Mouse (Mus musculus) intestine, embryonic 14.5 days (tissue): ENCODE measurements around the gene Kmt2d. TPM values are rescaled to one million over a fixed set of nuclear protein-coding genes. Genes with fewer than 3 reads are reported as not detected.
A peak's percentile ranks its signal among the peaks of the same experiment; 100 is the strongest.
"Not testable (repeated sequence)": the region's sequence is repeated elsewhere in the genome, so short reads cannot be mapped to it uniquely, and the experiment has no call there.

Experiments used
- ATAC-seq: fragments of 200-750 bp; cut with Nextera tagmentation; replicated peaks from 2 replicates; pipeline ENCODE4 v1.8.0; 2017; ENCODE audit warnings: low read depth, moderate number of reproducible peaks, moderate TSS enrichment, moderate library complexity; ENCODE audit not compliant: low FRiP score, low TSS enrichment
- DNase-seq: peaks from one replicate; pipeline ENCODE4 v3.0.0-alpha.2; 2018; ENCODE audit warnings: low spot score
- H3K27ac ChIP-seq: fragments of 300-500 bp; sonication (generic); 2 replicates; pipeline ENCODE4 v1.5.1; 2014; ENCODE audit warnings: low read depth, mild to moderate bottlenecking, control low read depth
- H3K27me3 ChIP-seq: fragments of 300-500 bp; sonication (generic); replicated peaks from 2 replicates; pipeline ENCODE4 v1.6.1; 2014; ENCODE audit warnings: low read length, control low read depth; ENCODE audit not compliant: control insufficient read depth, insufficient read depth
- H3K36me3 ChIP-seq: fragments of 300-500 bp; sonication (generic); 2 replicates; pipeline ENCODE4 v1.6.1; 2014; ENCODE audit warnings: low read length, control low read depth; ENCODE audit not compliant: control insufficient read depth, insufficient read depth
- H3K4me1 ChIP-seq: fragments of 300-500 bp; sonication (generic); replicated peaks from 2 replicates; pipeline ENCODE4 v1.6.1; 2014; ENCODE audit warnings: low read length, control low read depth, mixed read lengths; ENCODE audit not compliant: control insufficient read depth, insufficient read depth
- H3K4me2 ChIP-seq: fragments of 300-500 bp; sonication (generic); 2 replicates; pipeline ENCODE4 v1.6.1; 2014; ENCODE audit warnings: low read length
- H3K4me3 ChIP-seq: fragments of 300-500 bp; sonication (generic); 2 replicates; pipeline ENCODE4 v1.5.1; 2014; ENCODE audit warnings: low read depth, low read length, control low read depth, mixed read lengths
- H3K9ac ChIP-seq: fragments of 300-500 bp; sonication (generic); 2 replicates; pipeline ENCODE4 v1.6.1; 2014; ENCODE audit warnings: mild to moderate bottlenecking, low read length
- H3K9me3 ChIP-seq: fragments of 300-500 bp; sonication (generic); 2 replicates; pipeline ENCODE4 v1.6.1; 2016; ENCODE audit warnings: low read length, control low read depth; ENCODE audit not compliant: control insufficient read depth
- WGBS: fragments of 180-500 bp; shearing (Covaris S2); extraction: QIAGEN DNeasy Blood & Tissue Kit; methylation state at CpG from one replicate; pipeline ENCODE4 v1.1.7; 2014; 5-methylcytosine and 5-hydroxymethylcytosine counted together
- polyA plus RNA-seq: library from polyadenylated mRNA; unstranded; fragments of >200 nt; fragmentation: Nextera tagmentation; extraction: Ambion mirVana; gene quantifications from 2 replicates; pipeline ENCODE4 v1.2.1, GENCODE M21; 2014

Kmt2d gene
- polyA plus RNA-seq, 1 experiment from 2014 or later, result 16.2 TPM

DNA sequence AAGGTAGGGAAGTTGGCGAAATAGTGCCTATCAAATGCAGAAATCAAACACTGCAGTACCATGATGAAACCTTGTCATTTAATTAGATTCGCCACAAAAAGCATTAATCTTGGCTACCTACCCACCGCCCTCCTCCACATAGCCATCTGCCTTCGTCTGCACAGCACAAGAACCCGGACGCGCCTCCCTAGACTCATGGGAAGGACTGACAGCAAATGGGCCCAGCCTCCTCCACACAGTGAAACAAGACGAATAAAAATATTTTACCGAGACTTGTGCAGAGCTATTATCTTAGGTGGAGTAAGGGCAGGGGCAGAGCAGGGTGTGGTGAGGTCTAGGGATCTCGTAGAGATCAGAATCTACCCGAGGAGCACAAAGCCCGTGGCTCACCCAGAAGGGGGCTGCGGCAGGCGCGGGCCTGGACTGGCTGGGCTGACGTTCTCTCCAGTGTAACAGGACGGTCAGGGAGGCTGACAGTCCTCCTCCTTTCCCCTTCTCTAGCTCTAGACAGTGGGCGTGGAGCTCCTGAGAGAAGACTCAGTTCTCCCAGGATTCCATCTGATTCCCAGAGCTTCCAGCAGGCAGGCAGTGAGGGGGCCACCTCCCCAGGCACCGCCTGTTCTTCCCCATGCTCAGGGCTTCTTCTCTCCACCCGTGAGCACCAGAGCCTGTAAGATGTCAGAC lies 58.1 kb downstream of the Kmt2d start:
- 84% methylated on average over 20 of the region's 20 CpGs for WGBS
- H3K4me1 ChIP-seq, result peaks cover 6% of the 10 kb centered on the region
- H3K9me3 ChIP-seq, result no peaks in the 10 kb centered on the region
- peaks cover 37% of the 10 kb centered on the region for H3K36me3 ChIP-seq
- no peak overlapping the region for H3K4me2 ChIP-seq
- H3K27ac ChIP-seq, result no peak overlapping the region
- ATAC-seq, result no peak
- no peak for DNase-seq
- H3K27me3 ChIP-seq, result peaks cover 22% of the 10 kb centered on the region
- H3K9ac ChIP-seq, result no peak overlapping the region
- H3K4me3 ChIP-seq, result no peak overlapping the region

DNA sequence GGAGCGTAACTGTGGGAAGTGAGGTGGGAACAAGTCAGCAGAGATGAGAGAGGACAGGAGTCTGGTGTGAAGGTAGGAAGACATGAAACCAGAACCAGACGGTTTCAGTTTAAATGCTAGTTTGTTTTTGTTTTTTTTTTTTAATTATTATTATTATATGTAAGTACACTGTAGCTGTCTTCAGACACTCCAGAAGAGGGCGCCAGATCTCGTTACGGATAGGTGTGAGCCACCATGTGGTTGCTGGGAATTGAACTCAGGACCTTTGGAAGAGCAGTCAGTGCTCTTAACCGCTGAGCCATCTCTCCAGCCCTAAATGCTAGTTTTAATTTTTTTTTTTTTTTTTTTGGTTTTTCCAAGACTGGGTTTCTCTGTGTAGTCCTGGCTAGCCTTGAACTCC lies 60.8 kb downstream of the Kmt2d start:
- H3K4me2 ChIP-seq, H3K9me3 ChIP-seq, H3K4me3 ChIP-seq, ATAC-seq, H3K27ac ChIP-seq, DNase-seq, H3K9ac ChIP-seq: not testable (repeated sequence)
- Histone ChIP-seq H3K27me3 (peaks cover 48% of the 10 kb centered on the region), H3K36me3 (peaks cover 28% of the 10 kb centered on the region), H3K4me1 (peaks cover 15% of the 10 kb centered on the region)
- WGBS, result 74% methylated on average over 6 of the region's 6 CpGs

DNA sequence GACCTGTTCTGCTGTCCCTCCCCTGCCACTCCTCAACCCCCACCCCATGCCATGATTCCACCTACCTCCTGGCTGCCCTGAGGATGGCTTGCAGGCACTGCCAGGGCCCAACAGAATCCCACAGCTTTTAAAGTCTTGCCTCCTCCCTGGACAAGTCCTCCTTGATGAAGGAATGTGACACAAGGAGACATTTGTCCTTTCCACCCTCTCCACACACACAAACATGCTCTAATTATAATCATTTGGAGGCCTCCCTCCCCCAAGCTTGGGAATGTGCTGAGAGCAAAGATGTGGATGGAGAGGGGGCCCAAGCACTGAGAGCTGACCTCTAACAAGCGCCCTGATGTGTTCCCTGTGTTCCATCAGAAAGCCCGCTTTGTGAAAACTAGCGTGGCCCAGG lies 61.6 kb downstream of the Kmt2d start, which contains the start of gene Ddn:
TSS of gene Ddn (minus strand) at position 101 of the 400 bp plus-strand sequence.
- Histone ChIP-seq H3K9me3 (no peaks in the 10 kb centered on the region), H3K27ac (no peak within 1 kb of the TSS), H3K9ac (no peak within 1 kb of the TSS), H3K27me3 (peaks cover 57% of the 10 kb centered on the region), H3K4me2 (peak within 1 kb of the TSS; percentile 55), H3K36me3 (peaks cover 22% of the 10 kb centered on the region), H3K4me1 (peaks cover 15% of the 10 kb centered on the region), H3K4me3 (peak within 1 kb of the TSS; percentile 27)
- ATAC-seq (no peak), DNase-seq (no peak)
- WGBS, result 58% methylated on average over 3 of the region's 3 CpGs

DNA sequence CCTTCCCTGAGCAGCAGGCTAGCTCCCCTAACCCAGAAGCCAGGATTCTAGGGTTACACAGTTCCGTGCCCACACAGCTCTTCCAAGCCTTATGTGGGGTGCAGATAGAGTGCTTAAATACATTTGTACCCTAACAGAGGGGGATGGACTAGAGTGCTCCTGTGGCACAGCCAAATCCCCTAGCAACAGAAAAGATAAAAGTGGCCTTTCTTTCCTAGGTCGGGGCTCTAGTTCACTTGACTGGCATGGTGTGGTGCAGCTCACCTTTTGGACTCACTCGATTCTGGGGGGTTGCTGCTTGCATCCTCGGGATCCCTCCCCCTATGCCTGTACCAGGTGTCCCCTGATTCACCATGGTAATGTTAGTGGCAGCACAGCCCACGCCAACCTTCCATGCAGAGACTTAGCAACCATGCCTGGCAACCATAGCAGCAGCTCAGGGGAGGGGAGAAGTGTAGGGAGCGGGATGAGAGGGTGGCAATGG lies 62.3 kb downstream of the Kmt2d start:
- no peak overlapping the region for H3K27ac ChIP-seq
- peaks cover 64% of the 10 kb centered on the region for H3K27me3 ChIP-seq
- no peak overlapping the region; the same call in 1 of the 2 replicates for H3K4me2 ChIP-seq
- H3K4me3 ChIP-seq, result no peak overlapping the region
- no peak for DNase-seq
- peaks cover 15% of the 10 kb centered on the region for H3K4me1 ChIP-seq
- WGBS, result 12% methylated on average over 6 of the region's 6 CpGs
- H3K36me3 ChIP-seq, result peaks cover 15% of the 10 kb centered on the region
- no peak for ATAC-seq
- H3K9me3 ChIP-seq, result no peaks in the 10 kb centered on the region
- H3K9ac ChIP-seq, result no peak overlapping the region

DNA sequence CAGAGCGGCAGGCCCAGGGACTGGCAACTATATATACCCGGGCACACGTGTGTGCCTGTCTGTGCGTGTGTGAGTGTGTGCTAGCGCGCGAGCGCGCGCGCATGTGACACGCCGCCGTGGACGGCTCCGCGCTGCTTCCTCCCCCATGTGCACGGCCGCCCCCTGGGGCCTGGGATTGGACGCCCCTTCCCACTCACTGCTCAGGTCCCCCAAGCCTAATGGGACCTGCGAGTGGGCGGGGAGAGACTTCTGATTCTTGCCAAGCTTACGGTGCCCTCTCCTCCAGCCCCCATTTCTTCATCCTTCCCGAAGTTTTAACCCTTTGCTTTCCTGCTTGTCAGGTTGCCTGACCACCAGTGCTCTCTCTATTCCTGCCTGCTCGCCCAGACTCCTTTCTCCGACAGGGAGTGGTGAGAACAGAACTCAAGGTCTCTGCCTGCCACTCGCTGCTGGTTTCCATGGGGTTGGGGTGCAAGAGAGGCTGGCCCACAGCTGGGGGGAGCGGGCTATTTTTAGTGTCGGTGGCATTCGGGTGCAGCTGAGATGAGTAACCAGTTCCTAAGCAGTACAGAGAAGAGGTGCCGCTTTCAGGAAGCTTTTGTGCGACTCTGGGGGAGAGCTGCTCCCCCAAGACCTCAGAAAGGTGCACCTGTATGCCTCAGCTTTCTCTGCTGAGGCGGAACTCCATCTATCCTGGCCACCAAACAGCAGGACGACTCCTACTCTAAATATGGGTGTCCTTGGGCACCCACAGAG lies 62.9 kb downstream of the Kmt2d start:
- peaks cover 70% of the 10 kb centered on the region for H3K27me3 ChIP-seq
- H3K4me2 ChIP-seq, result peak overlapping the region; percentile 55
- no peak overlapping the region for H3K27ac ChIP-seq
- peaks cover 15% of the 10 kb centered on the region for H3K4me1 ChIP-seq
- H3K9me3 ChIP-seq, result no peaks in the 10 kb centered on the region
- DNase-seq, result no peak
- peak overlapping the region; percentile 27 for H3K4me3 ChIP-seq
- ATAC-seq, result no peak
- 1% methylated on average over 33 of the region's 34 CpGs for WGBS
- H3K36me3 ChIP-seq, result peaks cover 9% of the 10 kb centered on the region
- H3K9ac ChIP-seq, result peak overlapping the region; percentile 17; the same call in 1 of the 2 replicates

DNA sequence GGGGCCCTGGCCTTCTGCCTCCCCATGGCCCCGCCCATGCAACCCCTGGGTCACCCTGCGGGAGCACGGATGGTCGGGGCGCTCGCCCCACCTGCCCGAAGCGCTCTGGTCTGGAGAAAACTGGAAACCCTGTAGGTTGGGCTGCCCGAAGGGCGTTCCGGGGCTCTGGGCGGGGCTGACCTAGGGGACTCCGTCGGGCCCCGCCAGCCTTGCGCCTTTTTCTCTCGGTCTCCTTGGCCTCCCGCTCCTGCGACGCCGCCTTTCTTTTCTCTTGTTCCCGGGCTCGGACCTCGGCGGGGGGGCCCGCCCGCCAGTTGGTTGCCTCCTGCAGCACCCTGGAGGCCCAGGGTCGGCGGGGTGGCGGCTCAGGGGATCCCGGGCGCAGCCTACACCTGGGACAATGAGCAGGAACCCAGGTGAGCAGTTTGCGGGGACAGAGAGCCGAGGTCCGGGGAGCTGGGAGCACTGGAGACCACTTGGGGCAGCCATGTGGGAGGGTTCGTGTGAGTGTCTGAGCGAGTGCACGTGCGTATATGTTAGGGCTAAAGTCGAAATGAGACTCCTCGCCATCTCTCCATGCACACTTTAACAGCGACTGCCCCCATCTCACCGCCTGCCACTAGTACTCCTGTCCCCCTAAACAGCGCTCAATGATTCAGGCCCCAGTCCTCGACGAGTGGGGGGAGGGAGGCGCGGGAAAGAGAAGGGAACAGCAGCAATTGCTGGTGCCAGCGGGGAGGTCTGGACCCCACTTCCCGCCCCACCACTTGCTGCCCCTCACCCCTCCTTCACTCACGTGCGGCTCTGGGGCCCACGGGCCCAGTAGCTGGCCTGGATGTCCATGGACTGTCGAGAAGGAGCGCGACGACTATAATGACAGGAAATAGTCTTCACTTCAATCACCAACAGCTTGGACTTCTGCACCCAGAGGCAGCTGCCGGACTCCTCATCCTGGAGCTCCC lies 63.9 kb downstream of the Kmt2d start:
- ATAC-seq, result peak; percentile 5; the same call in 1 of the 2 replicates
- Histone ChIP-seq H3K4me3 (peak overlapping the region; percentile 27), H3K4me2 (peak overlapping the region; percentile 55), H3K9me3 (no peaks in the 10 kb centered on the region), H3K36me3 (no peaks in the 10 kb centered on the region), H3K4me1 (peaks cover 15% of the 10 kb centered on the region), H3K27ac (no peak overlapping the region), H3K9ac (no peak overlapping the region), H3K27me3 (peaks cover 80% of the 10 kb centered on the region)
- no peak for DNase-seq
- WGBS, result under 1% methylated on average over 55 of the region's 58 CpGs

DNA sequence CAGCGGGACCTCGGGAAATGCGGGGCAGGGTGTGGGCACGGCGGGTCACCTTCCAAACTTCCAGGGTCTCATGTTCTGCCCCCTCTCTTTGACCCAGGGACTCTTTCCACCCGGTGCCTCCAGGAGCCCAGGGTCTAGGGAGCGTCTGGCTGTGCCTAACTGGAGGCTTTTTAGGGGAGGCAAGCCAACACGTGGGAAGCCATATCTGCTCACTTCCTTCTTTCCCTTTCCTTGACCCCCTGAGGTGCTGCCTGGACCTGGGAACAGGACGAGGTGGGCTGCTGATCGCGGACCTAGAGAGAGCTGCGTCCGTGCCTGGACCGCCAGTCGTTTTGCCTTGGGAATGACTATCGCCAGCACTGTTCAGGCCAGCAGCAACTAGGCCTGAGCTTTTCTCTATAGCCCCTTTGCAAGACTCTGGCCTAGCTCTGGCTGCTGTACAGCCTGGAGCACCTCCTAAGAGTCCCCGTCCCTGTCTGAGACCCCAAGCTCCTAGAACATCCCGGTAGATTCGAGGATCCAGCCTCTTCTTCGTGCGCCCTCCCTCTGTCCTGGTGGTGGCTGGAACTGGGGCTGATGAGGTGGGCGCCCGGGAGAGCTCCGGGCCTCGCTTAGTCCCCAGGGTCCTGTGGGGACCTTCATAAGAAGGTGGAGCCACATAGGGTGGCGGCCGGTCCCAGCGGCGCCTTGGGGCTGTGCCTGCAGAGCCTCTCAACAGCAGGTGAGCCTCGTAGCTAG lies 64.8 kb downstream of the Kmt2d start:
- ATAC-seq, result no peak
- Histone ChIP-seq H3K4me1 (peaks cover 15% of the 10 kb centered on the region), H3K9ac (no peak overlapping the region)

More for the DNA sequence above, 64.8 kb downstream of the Kmt2d start:
- Histone ChIP-seq H3K4me3 (peak overlapping the region; percentile 27), H3K27me3 (peaks cover 88% of the 10 kb centered on the region), H3K36me3 (no peaks in the 10 kb centered on the region), H3K9me3 (no peaks in the 10 kb centered on the region), H3K4me2 (peak overlapping the region; percentile 74), H3K27ac (no peak overlapping the region)
- 9% methylated on average over 30 of the region's 30 CpGs for WGBS
- DNase-seq, result no peak
